Mouse (Mus musculus): ENCODE measurements at regions not wholly inside any gene's neighbourhood (a gene's known extent, or its start where the extent isn't known, plus 50 kb on each side); places are given as distances from the start of the nearest gene placed in this dataset.
A peak's percentile ranks its signal among the peaks of the same experiment; 100 is the strongest.

GRCm38 (mm10) chr1:177616335-177617239, 113.0 kb upstream of the 1700016C15Rik start:
- no peak for DNase-seq (ENCODE audit: low spot score)

GRCm38 (mm10) chr1:177620501-177621099, 109.0 kb upstream of the 1700016C15Rik start:
- no peak for DNase-seq (ENCODE audit: low spot score)

- DNase-seq (ENCODE audit: low spot score) = no peak
These were observed 107.6 kb upstream of the 1700016C15Rik start for GRCm38 (mm10) chr1:177621854-177622590.

- peak; percentile 23 for DNase-seq (ENCODE audit: low spot score)
These were observed 106.3 kb upstream of the 1700016C15Rik start for GRCm38 (mm10) chr1:177623304-177623726.

GRCm38 (mm10) chr1:177623735-177624134, 105.9 kb upstream of the 1700016C15Rik start:
- no peak for DNase-seq (ENCODE audit: low spot score)

- DNase-seq (ENCODE audit: low spot score) = no peak
These were observed 101.8 kb upstream of the 1700016C15Rik start for GRCm38 (mm10) chr1:177627814-177628213.

GRCm38 (mm10) chr1:177633966-177634602, 95.5 kb upstream of the 1700016C15Rik start:
- DNase-seq (ENCODE audit: low spot score) = no peak

GRCm38 (mm10) chr1:177637061-177637460, 92.6 kb upstream of the 1700016C15Rik start:
- no peak for DNase-seq (ENCODE audit: low spot score)

GRCm38 (mm10) chr1:177638381-177638780, 91.2 kb upstream of the 1700016C15Rik start:
- no peak for DNase-seq (ENCODE audit: low spot score)

- no peak for DNase-seq (ENCODE audit: low spot score)
These were observed 89.4 kb upstream of the 1700016C15Rik start for GRCm38 (mm10) chr1:177639931-177640846.

- no peak for DNase-seq (ENCODE audit: low spot score)
These were observed 86.7 kb upstream of the 1700016C15Rik start for GRCm38 (mm10) chr1:177642712-177643467.

- no peak for DNase-seq (ENCODE audit: low spot score)
These were observed 86.0 kb upstream of the 1700016C15Rik start for GRCm38 (mm10) chr1:177643662-177644061.

GRCm38 (mm10) chr1:177644214-177644613, 85.4 kb upstream of the 1700016C15Rik start:
- DNase-seq (ENCODE audit: low spot score) = no peak

- DNase-seq (ENCODE audit: low spot score) = no peak
These were observed 84.3 kb upstream of the 1700016C15Rik start for GRCm38 (mm10) chr1:177645327-177645726.

- no peak for DNase-seq (ENCODE audit: low spot score)
These were observed 83.6 kb upstream of the 1700016C15Rik start for GRCm38 (mm10) chr1:177645897-177646535.

GRCm38 (mm10) chr1:177647876-177648275, 81.7 kb upstream of the 1700016C15Rik start:
- no peak for DNase-seq (ENCODE audit: low spot score)

- no peak for DNase-seq (ENCODE audit: low spot score)
These were observed 80.6 kb upstream of the 1700016C15Rik start for GRCm38 (mm10) chr1:177648974-177649373.

- no peak for DNase-seq (ENCODE audit: low spot score)
These were observed 78.4 kb upstream of the 1700016C15Rik start for GRCm38 (mm10) chr1:177651219-177651618.

- no peak for DNase-seq (ENCODE audit: low spot score)
These were observed 66.5 kb upstream of the 1700016C15Rik start for GRCm38 (mm10) chr1:177663163-177663562.

All from ovary, adult 18-20 months (tissue).